Mouse (Mus musculus): ENCODE measurements around the gene Azgp1. TPM values are rescaled to one million over a fixed set of nuclear protein-coding genes. Genes with fewer than 3 reads are reported as not detected.
"Not testable (repeated sequence)": the region's sequence is repeated elsewhere in the genome, so short reads cannot be mapped to it uniquely, and the experiment has no call there.

Gene Azgp1
- polyA plus RNA-seq (2016; fragmentation: Nextera tagmentation; extraction: Ambion mirVana): not detected in 2 replicates

DNA sequence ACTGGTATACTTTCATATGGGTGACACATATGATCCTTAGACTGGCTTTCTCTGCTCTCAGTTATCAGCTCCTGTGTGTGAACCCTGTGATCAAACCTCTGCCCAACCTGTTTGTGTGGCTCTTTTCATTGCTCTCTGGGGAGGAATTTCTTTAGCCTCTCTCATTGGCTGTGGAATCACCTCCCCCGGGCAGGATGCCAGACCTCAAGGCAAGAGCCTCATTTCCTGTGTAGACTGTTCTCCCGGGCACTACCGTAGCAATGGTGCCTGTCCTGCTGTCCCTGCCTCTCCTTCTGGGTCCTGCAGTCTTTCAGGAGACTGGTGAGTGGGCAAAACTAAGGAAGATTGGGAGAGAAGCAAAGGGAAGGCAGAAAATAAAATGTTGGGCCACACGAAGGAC, at the start of gene Azgp1:
TSS of gene Azgp1 (plus strand) at position 221 of the 400 bp plus-strand sequence.
- Histone ChIP-seq H3K4me2 (no peak within 1 kb of the TSS), H3K36me3 (replicated peaks) (no peaks in the 10 kb centered on the region), H3K9ac (no peak within 1 kb of the TSS), H3K4me1 (no peaks in the 10 kb centered on the region), H3K27ac (no peak within 1 kb of the TSS), H3K27me3 (no peaks in the 10 kb centered on the region), H3K9me3 (0 out of 2 replicates have a peak, but pooled peaks cover 4% of the 10 kb centered on the region), H3K4me3 (replicated peaks) (no peak within 1 kb of the TSS)
- no peak for ATAC-seq (ENCODE audit: low FRiP score)
- WGBS: 87% methylated on average over 4 of the region's 4 CpGs

DNA sequence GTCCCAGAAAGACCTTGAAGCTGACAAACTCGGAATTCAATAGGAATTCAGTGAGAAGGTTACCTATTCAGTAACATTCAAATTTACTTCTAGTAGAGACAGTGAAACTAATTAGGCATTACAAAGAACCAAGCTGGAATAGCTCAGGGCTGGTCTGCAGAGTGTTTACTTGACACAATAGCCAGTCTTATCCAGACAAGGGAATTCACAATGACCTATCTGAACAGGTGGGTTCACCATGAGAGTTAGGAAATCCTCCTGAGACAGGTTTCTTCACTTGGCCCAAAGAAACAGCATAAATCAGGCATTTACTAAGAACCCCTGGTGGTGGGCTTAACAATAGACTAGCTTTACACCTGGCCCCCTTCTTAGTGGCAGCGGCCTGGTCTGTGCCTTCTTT, 47.4 kb upstream of the Azgp1 start:
- not testable (repeated sequence) for H3K27ac ChIP-seq; H3K9me3 ChIP-seq; ATAC-seq (ENCODE audit: low FRiP score); H3K4me1 ChIP-seq; H3K27me3 ChIP-seq; H3K4me2 ChIP-seq; H3K4me3 ChIP-seq (replicated peaks); H3K9ac ChIP-seq; H3K36me3 ChIP-seq (replicated peaks)
- WGBS: 60% methylated on average over 2 of the region's 2 CpGs

DNA sequence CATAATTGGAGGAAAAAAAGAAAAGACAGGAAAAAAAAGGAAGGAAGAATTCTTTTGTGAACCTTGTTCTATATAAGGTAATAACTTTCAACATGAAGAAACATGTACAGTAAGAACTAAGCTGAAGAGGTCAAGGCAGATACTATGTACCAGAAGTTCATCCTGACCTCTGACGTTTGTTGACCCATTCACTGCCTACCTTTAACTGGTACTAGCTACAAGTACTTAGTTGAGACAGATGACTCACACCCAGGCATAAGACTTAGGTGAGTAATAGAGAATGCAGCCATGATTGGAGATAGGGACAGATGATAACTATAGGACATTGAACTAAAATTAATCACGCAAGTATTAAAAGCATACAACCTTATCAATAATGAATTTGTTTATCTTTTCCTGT, 44.8 kb upstream of the Azgp1 start:
- H3K27me3 ChIP-seq: no peaks in the 10 kb centered on the region
- WGBS: 96% methylated on average over 2 of the region's 2 CpGs
- H3K4me3 ChIP-seq (replicated peaks): no peak overlapping the region
- no peak for ATAC-seq (ENCODE audit: low FRiP score)
- H3K36me3 ChIP-seq (replicated peaks): no peaks in the 10 kb centered on the region
- no peak overlapping the region for H3K9ac ChIP-seq
- H3K4me1 ChIP-seq: no peaks in the 10 kb centered on the region
- H3K27ac ChIP-seq: no peak overlapping the region
- no peak overlapping the region for H3K4me2 ChIP-seq
- peaks cover 6% of the 10 kb centered on the region; the same call in 1 of the 2 replicates for H3K9me3 ChIP-seq

DNA sequence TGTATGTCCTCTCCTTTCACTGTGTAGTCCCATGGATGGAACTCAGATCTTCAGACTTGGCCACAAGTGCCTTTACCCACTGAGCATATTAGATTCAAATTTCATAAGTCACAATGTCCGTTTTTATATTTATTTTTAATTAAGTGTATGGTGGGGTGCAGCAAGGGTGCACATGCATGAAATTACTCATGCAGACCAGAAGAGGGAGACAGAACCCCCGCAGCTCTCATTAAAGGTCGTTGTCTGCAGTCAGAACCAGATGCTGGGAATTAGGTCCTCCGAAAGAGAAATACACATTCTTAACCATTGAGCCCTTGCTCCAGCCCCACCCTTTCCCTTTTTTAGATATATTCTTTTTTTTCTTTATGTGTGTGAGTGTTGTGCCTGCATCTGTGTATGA, 44.1 kb upstream of the Azgp1 start:
- ATAC-seq (ENCODE audit: low FRiP score): no peak
- H3K27me3 ChIP-seq: no peaks in the 10 kb centered on the region
- no peak overlapping the region for H3K9ac ChIP-seq
- no peaks in the 10 kb centered on the region for H3K36me3 ChIP-seq (replicated peaks)
- peaks cover 6% of the 10 kb centered on the region; the same call in 1 of the 2 replicates for H3K9me3 ChIP-seq
- H3K27ac ChIP-seq: no peak overlapping the region
- WGBS: 73% methylated on average over 4 of the region's 4 CpGs
- no peak overlapping the region for H3K4me2 ChIP-seq
- no peak overlapping the region for H3K4me3 ChIP-seq (replicated peaks)
- no peaks in the 10 kb centered on the region for H3K4me1 ChIP-seq

DNA sequence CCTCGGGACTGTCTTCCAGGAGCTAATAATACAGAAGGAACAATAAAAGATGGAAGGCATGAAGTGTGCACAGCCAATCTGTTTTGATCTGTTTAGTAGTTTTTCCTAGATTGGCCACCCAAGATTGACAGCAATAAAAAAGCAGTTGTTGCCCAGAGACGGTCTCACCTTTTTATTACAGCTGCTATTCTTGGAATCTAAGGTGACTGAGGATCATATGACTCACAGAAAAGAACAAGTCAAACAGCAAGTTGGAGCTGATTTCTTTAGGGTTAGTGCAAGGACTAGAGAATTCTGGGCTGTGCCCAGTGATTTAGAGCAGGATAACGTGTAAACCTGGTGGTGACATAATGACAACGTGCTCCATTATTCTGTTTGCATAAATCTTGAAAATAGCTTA, 40.4 kb upstream of the Azgp1 start:
- no peak overlapping the region for H3K4me2 ChIP-seq
- no peak overlapping the region for H3K9ac ChIP-seq
- H3K4me3 ChIP-seq (replicated peaks): no peak overlapping the region
- H3K9me3 ChIP-seq: peaks cover 6% of the 10 kb centered on the region; the same call in 1 of the 2 replicates
- no peak for ATAC-seq (ENCODE audit: low FRiP score)
- no peaks in the 10 kb centered on the region for H3K36me3 ChIP-seq (replicated peaks)
- H3K27ac ChIP-seq: no peak overlapping the region
- H3K27me3 ChIP-seq: no peaks in the 10 kb centered on the region
- no peaks in the 10 kb centered on the region for H3K4me1 ChIP-seq
- WGBS: 87% methylated on average over 4 of the region's 4 CpGs

DNA sequence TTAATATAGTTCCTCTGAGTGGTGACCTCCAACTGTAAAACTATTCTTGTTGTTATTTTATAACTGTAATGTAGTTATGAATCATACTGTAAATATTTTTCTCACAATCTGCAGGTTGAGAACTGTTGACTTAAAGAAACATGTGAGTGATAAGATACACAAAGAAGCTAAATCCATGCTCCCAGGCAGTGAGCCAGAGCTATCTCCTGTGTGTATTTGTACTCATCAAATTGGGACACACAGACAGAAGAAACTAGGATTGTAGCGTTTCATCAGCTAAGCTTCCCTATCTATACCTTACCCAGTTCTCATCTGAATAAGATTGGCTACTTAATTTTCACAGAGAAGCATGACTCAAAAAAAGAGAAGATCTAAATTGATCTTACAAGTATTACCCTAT, 38.2 kb upstream of the Azgp1 start:
- no peaks in the 10 kb centered on the region for H3K4me1 ChIP-seq
- H3K4me3 ChIP-seq (replicated peaks): no peak overlapping the region
- H3K9ac ChIP-seq: no peak overlapping the region
- H3K36me3 ChIP-seq (replicated peaks): no peaks in the 10 kb centered on the region
- 86% methylated on average over 1 of the region's 1 CpGs for WGBS
- H3K27me3 ChIP-seq: no peaks in the 10 kb centered on the region
- no peak overlapping the region for H3K4me2 ChIP-seq
- no peaks in the 10 kb centered on the region for H3K9me3 ChIP-seq
- no peak for ATAC-seq (ENCODE audit: low FRiP score)
- H3K27ac ChIP-seq: no peak overlapping the region

DNA sequence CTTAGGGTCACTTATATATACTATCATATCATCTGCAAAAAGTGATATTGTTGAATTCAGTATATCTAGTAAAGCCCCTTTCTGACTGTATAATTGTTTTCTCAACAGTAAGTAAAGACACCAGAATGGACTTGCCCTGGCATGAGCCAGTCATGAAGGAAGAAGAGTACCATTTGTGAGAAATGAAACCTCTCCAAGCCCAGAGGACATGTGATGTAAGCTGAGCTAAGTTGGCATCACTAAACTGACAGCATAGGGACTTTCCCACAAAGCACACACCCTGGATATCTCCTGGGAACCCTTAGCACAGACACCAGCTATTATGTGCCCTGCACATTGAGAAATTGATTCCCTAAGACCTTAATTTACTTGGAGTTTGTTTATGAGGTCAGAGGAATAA, 34.0 kb upstream of the Azgp1 start:
- Histone ChIP-seq H3K9me3 (no peaks in the 10 kb centered on the region), H3K4me3 (replicated peaks) (no peak overlapping the region), H3K27ac (no peak overlapping the region), H3K9ac (no peak overlapping the region), H3K27me3 (no peaks in the 10 kb centered on the region), H3K36me3 (replicated peaks) (no peaks in the 10 kb centered on the region), H3K4me1 (no peaks in the 10 kb centered on the region), H3K4me2 (no peak overlapping the region)
- ATAC-seq (ENCODE audit: low FRiP score): no peak

DNA sequence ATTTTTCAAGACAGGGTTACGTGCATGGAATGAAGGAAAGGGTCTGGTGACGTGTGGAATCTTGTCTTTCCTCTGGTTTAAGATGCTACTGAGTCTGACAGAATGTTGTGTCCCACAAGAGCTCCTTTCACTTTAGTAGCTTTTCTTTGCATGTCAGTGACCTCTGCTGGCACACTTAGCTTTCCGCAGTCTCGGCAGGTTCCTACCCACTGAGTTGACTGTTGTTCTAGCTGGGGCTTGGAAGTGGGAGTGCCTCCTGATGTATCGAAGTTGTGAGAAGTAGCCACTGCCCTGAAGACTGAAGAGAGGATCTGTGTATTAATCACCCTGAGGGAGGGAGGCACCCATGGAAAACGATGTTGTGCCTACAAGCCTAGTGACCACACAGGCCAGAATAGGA, 30.1 kb upstream of the Azgp1 start:
- H3K4me2 ChIP-seq: no peak overlapping the region
- H3K9ac ChIP-seq: no peak overlapping the region

DNA sequence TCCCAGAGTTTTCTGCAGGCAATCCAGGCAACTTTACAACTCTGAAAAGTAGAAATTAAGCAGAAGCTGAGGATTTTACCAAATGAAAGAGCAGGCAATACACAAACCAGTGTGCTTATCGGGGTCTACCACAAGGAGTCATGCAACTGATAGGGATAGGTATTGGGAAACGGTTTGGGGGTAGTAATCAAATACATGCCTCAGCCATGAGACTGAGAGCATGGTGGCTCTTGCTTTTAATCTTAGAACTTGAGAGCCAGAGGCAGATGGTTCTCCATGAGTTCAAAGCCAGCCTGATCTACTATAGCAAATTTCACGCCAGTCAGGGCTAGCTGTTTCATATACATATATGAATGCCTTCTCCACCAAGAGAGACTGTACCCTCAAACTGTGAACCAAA, 24.9 kb upstream of the Azgp1 start:
- Histone ChIP-seq H3K4me3 (replicated peaks) (no peak overlapping the region), H3K27ac (no peak overlapping the region), H3K4me2 (no peak overlapping the region), H3K4me1 (no peaks in the 10 kb centered on the region), H3K9me3 (no peaks in the 10 kb centered on the region), H3K36me3 (replicated peaks) (no peaks in the 10 kb centered on the region), H3K27me3 (no peaks in the 10 kb centered on the region; the same call in 1 of the 2 replicates), H3K9ac (no peak overlapping the region)
- WGBS: 91% methylated on average over 3 of the region's 3 CpGs
- ATAC-seq (ENCODE audit: low FRiP score): no peak

More for the DNA sequence above, 30.1 kb upstream of the Azgp1 start:
- no peak for ATAC-seq (ENCODE audit: low FRiP score)
- Histone ChIP-seq H3K27ac (no peak overlapping the region), H3K36me3 (replicated peaks) (no peaks in the 10 kb centered on the region), H3K4me1 (no peaks in the 10 kb centered on the region), H3K4me3 (replicated peaks) (no peak overlapping the region), H3K27me3 (no peaks in the 10 kb centered on the region), H3K9me3 (no peaks in the 10 kb centered on the region)
- 41% methylated on average over 6 of the region's 6 CpGs for WGBS

DNA sequence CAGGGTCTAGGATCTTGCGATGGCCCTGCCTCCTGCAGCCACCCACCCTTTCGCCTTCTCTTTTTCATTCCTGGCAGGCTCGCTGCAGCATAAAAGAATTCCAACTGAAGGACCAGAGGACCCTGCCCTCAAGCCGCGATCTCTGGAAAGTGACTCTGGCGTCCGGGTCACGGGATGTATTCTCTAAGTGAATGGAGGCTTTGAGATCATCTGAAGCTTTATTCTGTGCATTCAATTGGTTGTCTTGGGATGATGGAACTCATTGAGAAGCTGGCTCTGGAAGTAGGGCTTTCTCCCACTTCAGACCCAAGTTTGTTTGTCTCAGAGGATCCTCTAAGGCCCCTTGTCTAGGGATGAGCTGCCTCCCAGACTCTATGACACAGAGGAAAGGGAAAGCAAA, 18.4 kb upstream of the Azgp1 start, which contains the start of gene Gjc3:
TSS of gene Gjc3 (minus strand) at position 154 of the 400 bp plus-strand sequence.
- WGBS: 58% methylated on average over 8 of the region's 8 CpGs

DNA sequence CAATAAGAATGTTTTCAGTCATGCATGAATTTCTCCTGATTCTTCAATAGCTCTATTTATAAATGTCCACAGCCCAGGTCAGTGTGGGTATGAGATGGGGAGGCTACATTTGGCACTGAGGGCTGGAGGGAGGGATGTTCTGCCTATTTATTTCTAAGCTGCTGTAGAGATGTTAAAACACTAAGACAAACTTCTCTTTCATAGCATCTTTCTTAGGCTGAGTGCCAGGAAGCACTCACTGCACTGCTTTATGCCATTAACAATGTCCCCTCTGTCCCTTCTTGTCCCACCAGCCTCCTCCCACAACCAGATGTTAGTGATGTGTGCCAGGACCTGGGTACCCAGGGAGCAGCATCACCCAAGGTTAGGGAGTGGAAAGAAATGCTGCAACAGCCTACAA, 14.8 kb upstream of the Azgp1 start:
- no peak for ATAC-seq (ENCODE audit: low FRiP score)
- Histone ChIP-seq H3K9me3 (no peaks in the 10 kb centered on the region), H3K4me3 (replicated peaks) (no peak overlapping the region), H3K9ac (no peak overlapping the region), H3K27ac (no peak overlapping the region), H3K4me1 (no peaks in the 10 kb centered on the region), H3K4me2 (no peak overlapping the region), H3K36me3 (replicated peaks) (no peaks in the 10 kb centered on the region), H3K27me3 (no peaks in the 10 kb centered on the region)

More for the DNA sequence above, 18.4 kb upstream of the Azgp1 start, which contains the start of gene Gjc3:
- H3K9me3 ChIP-seq: no peaks in the 10 kb centered on the region
- ATAC-seq (ENCODE audit: low FRiP score): no peak
- H3K4me1 ChIP-seq: no peaks in the 10 kb centered on the region
- no peak within 1 kb of the TSS for H3K4me2 ChIP-seq
- no peak within 1 kb of the TSS for H3K27ac ChIP-seq
- no peak within 1 kb of the TSS for H3K4me3 ChIP-seq (replicated peaks)
- H3K9ac ChIP-seq: no peak within 1 kb of the TSS
- H3K36me3 ChIP-seq (replicated peaks): no peaks in the 10 kb centered on the region
- H3K27me3 ChIP-seq: no peaks in the 10 kb centered on the region

DNA sequence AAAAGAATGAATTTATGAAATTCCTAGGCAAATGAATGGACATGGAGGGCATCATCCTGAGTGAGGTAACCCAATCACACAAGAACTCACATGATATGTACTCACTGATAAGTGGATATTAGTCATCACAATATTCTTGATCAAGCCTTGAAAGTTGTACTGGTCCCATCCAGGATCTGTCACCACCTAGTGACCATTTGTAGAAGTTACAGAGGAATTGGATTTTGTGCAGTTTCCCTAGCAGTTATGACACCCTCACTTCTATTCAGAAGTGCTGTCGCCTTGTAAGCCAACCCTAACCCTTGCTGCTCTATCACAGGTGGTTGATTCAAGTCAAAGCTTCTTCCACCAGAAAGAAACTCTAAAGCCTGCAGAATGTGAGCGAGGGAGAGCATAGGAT, 8.2 kb upstream of the Azgp1 start:
- Histone ChIP-seq H3K27ac (no peak overlapping the region), H3K9ac (no peak overlapping the region), H3K4me2 (no peak overlapping the region), H3K4me3 (replicated peaks) (no peak overlapping the region), H3K9me3 (no peaks in the 10 kb centered on the region), H3K36me3 (replicated peaks) (no peaks in the 10 kb centered on the region), H3K27me3 (no peaks in the 10 kb centered on the region), H3K4me1 (no peaks in the 10 kb centered on the region)
- 69% methylated on average over 2 of the region's 2 CpGs for WGBS
- ATAC-seq (ENCODE audit: low FRiP score): no peak

DNA sequence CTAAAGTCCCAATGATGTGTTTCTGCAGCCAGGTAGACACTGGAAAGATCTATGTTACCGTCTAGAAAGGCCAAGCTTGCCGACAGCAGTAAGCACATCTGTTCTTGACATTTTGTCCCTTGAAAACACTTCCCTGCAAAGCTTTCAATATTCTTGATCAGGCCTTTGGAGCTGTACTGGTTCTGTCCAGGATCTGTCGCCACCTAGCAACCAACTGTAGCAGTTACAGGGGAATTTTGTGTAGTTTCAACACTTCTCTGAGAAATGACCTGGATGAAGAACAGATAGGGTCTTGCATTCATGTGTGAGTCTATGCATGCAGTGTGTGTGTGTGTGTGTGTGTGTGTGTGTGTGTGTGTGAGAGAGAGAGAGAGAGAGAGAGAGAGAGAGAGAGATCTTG, 7.6 kb upstream of the Azgp1 start:
- no peak overlapping the region for H3K9ac ChIP-seq
- no peak overlapping the region for H3K4me2 ChIP-seq
- H3K4me3 ChIP-seq (replicated peaks): no peak overlapping the region
- no peaks in the 10 kb centered on the region for H3K4me1 ChIP-seq
- ATAC-seq (ENCODE audit: low FRiP score): no peak
- no peaks in the 10 kb centered on the region for H3K36me3 ChIP-seq (replicated peaks)
- no peaks in the 10 kb centered on the region for H3K9me3 ChIP-seq
- no peak overlapping the region for H3K27ac ChIP-seq
- WGBS: 61% methylated on average over 3 of the region's 3 CpGs
- no peaks in the 10 kb centered on the region for H3K27me3 ChIP-seq
